Mouse (Mus musculus) midbrain, embryonic 16.5 days (tissue): ENCODE results near the gene Ugt1a5. TPM values are rescaled to one million over a fixed set of nuclear protein-coding genes. Genes with fewer than 3 reads are reported as not detected.
"Not testable (repeated sequence)": the region's sequence is repeated elsewhere in the genome, so short reads cannot be mapped to it uniquely, and the experiment has no call there.

Experiments used
- ATAC-seq: fragments of 200-750 bp; cut with Nextera tagmentation; 2 replicates; pipeline ENCODE4 v1.8.0; 2017; ENCODE audit warnings: moderate TSS enrichment
- H3K27ac ChIP-seq: fragments of 300-500 bp; sonication (generic); 2 replicates; pipeline ENCODE4 v1.5.1; 2014; ENCODE audit warnings: mild to moderate bottlenecking, low read length, mixed read lengths
- H3K27me3 ChIP-seq: fragments of 300-500 bp; sonication (generic); 2 replicates; pipeline ENCODE4 v1.6.1; 2014; ENCODE audit warnings: low read depth, low read length, mixed read lengths; ENCODE audit not compliant: control insufficient read depth, insufficient read depth
- H3K36me3 ChIP-seq: fragments of 300-500 bp; sonication (generic); 2 replicates; pipeline ENCODE4 v1.6.1; 2014; ENCODE audit warnings: mild to moderate bottlenecking, low read length, moderate library complexity, mixed read lengths; ENCODE audit not compliant: control insufficient read depth, insufficient read depth
- H3K4me1 ChIP-seq: fragments of 300-500 bp; sonication (generic); 2 replicates; pipeline ENCODE4 v1.6.1; 2014; ENCODE audit warnings: mild to moderate bottlenecking, low read length, mixed read lengths; ENCODE audit not compliant: control insufficient read depth, insufficient read depth
- H3K4me2 ChIP-seq: fragments of 300-500 bp; sonication (generic); 2 replicates; pipeline ENCODE4 v1.6.1; 2014; ENCODE audit warnings: mild to moderate bottlenecking, low read length, mixed read lengths
- H3K4me3 ChIP-seq: fragments of 300-500 bp; sonication (generic); 2 replicates; pipeline ENCODE4 v1.5.1; 2014; ENCODE audit warnings: low read depth, mild to moderate bottlenecking, low read length, moderate library complexity, mixed read lengths
- H3K9ac ChIP-seq: fragments of 300-500 bp; sonication (generic); 2 replicates; pipeline ENCODE4 v1.6.1; 2014; ENCODE audit warnings: low read depth, low read length, mixed read lengths
- H3K9me3 ChIP-seq: fragments of 300-500 bp; sonication (generic); replicated peaks from 2 replicates; pipeline ENCODE4 v1.6.1; 2014; ENCODE audit warnings: mild to moderate bottlenecking, low read length, mixed read lengths; ENCODE audit not compliant: control insufficient read depth, poor library complexity, severe bottlenecking
- WGBS: fragments of 180-500 bp; shearing (Covaris S2); extraction: QIAGEN DNeasy Blood & Tissue Kit; methylation state at CpG from one replicate; pipeline ENCODE4 v1.1.7; 2014; 5-methylcytosine and 5-hydroxymethylcytosine counted together
- polyA plus RNA-seq: library from polyadenylated mRNA; unstranded; fragments of >200 nt; fragmentation: Nextera tagmentation; extraction: Ambion mirVana; gene quantifications from 2 replicates; pipeline ENCODE4 v1.2.1, GENCODE M21; 2015

The Ugt1a5 gene
- polyA plus RNA-seq, 1 experiment from 2014 or later: not detected

GRCm38 (mm10) chr1:88217576-88217975 is 51.8 kb downstream of the Ugt1a5 start:
- 41% methylated on average over 3 of the region's 3 CpGs for WGBS
- no peak overlapping the region for H3K4me3 ChIP-seq
- peaks cover 52% of the 10 kb centered on the region for H3K9me3 ChIP-seq
- H3K36me3 ChIP-seq: no peaks in the 10 kb centered on the region
- H3K27ac ChIP-seq: no peak overlapping the region
- H3K4me2 ChIP-seq: no peak overlapping the region
- H3K4me1 ChIP-seq: no peaks in the 10 kb centered on the region
- no peak overlapping the region for H3K9ac ChIP-seq
- no peaks in the 10 kb centered on the region for H3K27me3 ChIP-seq
- no peak for ATAC-seq

DNA sequence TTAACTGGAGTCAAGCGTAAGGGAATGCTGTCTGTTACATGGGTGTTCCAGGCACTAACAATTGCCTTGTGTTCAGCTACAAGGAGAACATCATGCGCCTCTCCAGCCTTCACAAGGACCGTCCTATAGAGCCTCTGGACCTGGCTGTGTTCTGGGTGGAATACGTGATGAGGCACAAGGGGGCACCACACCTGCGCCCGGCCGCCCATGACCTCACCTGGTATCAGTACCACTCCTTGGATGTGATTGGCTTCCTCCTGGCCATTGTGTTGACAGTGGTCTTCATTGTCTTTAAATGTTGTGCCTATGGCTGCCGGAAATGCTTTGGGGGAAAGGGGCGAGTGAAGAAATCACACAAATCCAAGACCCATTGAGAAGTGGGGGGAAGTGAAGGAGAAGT is 52.2 kb downstream of the Ugt1a5 start:
- H3K27ac ChIP-seq: no peak overlapping the region
- no peaks in the 10 kb centered on the region for H3K27me3 ChIP-seq
- no peak for ATAC-seq
- no peaks in the 10 kb centered on the region for H3K4me1 ChIP-seq
- WGBS: 72% methylated on average over 9 of the region's 9 CpGs
- H3K9ac ChIP-seq: no peak overlapping the region
- H3K36me3 ChIP-seq: no peaks in the 10 kb centered on the region
- peaks cover 47% of the 10 kb centered on the region for H3K9me3 ChIP-seq
- no peak overlapping the region for H3K4me2 ChIP-seq
- no peak overlapping the region for H3K4me3 ChIP-seq

- 49% methylated on average over 4 of the region's 4 CpGs for WGBS
Measured at GRCm38 (mm10) chr1:88218591-88218990, 52.8 kb downstream of the Ugt1a5 start.

GRCm38 (mm10) chr1:88219054-88219453 is 53.2 kb downstream of the Ugt1a5 start:
- no peak for ATAC-seq
- H3K36me3 ChIP-seq: no peaks in the 10 kb centered on the region
- no peak overlapping the region for H3K27ac ChIP-seq
- H3K4me1 ChIP-seq: no peaks in the 10 kb centered on the region
- no peaks in the 10 kb centered on the region for H3K27me3 ChIP-seq
- no peak overlapping the region for H3K4me3 ChIP-seq
- peaks cover 37% of the 10 kb centered on the region for H3K9me3 ChIP-seq
- no peak overlapping the region for H3K4me2 ChIP-seq
- WGBS: 15% methylated on average over 1 of the region's 1 CpGs
- H3K9ac ChIP-seq: no peak overlapping the region

More at GRCm38 (mm10) chr1:88218591-88218990, 52.8 kb downstream of the Ugt1a5 start:
- Histone ChIP-seq H3K9me3 (peaks cover 42% of the 10 kb centered on the region), H3K4me3 (no peak overlapping the region), H3K4me1 (no peaks in the 10 kb centered on the region), H3K9ac (no peak overlapping the region), H3K27me3 (no peaks in the 10 kb centered on the region), H3K4me2 (no peak overlapping the region), H3K36me3 (no peaks in the 10 kb centered on the region), H3K27ac (no peak overlapping the region)
- ATAC-seq: no peak

DNA sequence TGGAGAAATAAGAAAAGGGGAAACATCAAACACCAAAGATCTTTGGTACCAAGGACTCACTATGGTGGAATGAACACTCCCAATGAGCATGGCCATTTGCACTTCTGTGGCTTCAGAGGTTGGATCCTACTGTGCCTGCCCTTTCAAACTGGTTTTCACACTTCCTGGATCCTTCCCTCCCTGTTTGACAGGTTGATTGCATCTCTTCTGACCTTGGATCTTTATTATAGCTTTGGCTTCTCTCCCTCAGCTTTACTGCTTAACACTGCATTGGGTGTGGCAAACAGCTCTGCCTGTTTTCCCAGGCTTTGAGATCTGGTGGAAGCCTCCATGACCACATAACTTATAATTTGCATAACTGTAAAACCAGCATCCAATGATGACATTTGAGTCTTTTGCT is 54.5 kb downstream of the Ugt1a5 start:
- no peak for ATAC-seq
- Histone ChIP-seq H3K36me3 (no peaks in the 10 kb centered on the region), H3K27ac (no peak overlapping the region), H3K4me1 (no peaks in the 10 kb centered on the region), H3K4me3 (no peak overlapping the region), H3K9me3 (peaks cover 27% of the 10 kb centered on the region), H3K4me2 (no peak overlapping the region), H3K27me3 (no peaks in the 10 kb centered on the region), H3K9ac (no peak overlapping the region)

DNA sequence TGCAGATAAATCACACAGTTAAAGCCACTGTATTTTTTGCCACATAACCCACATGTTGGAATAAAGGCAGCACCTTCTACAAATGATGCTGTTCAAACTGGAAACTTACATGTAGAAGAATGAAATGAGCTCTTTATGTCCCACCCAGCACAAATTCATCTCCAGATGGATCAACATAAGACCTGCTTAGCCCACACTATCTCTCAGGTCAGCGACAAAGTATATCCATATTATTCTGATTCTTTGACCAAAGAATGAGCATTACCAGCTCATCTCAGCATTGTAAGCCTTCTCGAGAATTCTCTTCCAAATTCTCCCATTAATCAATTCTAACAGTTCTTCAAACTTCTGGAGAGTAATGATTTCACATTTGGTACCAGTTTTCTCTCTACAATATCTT is 56.4 kb downstream of the Ugt1a5 start:
- H3K27me3 ChIP-seq: no peaks in the 10 kb centered on the region
- H3K4me1 ChIP-seq: no peaks in the 10 kb centered on the region
- H3K9ac ChIP-seq: no peak overlapping the region
- H3K4me3 ChIP-seq: no peak overlapping the region
- ATAC-seq: no peak
- WGBS: 50% methylated on average over 2 of the region's 2 CpGs
- no peak overlapping the region for H3K4me2 ChIP-seq
- H3K27ac ChIP-seq: no peak overlapping the region
- no peaks in the 10 kb centered on the region for H3K36me3 ChIP-seq
- H3K9me3 ChIP-seq: peaks cover 28% of the 10 kb centered on the region

GRCm38 (mm10) chr1:88223011-88223515 is 57.3 kb downstream of the Ugt1a5 start:
- not testable (repeated sequence) for H3K4me1 ChIP-seq, ATAC-seq, H3K36me3 ChIP-seq, H3K4me2 ChIP-seq, H3K4me3 ChIP-seq, H3K9ac ChIP-seq, H3K27ac ChIP-seq, H3K27me3 ChIP-seq
- H3K9me3 ChIP-seq: peaks cover 32% of the 10 kb centered on the region

DNA sequence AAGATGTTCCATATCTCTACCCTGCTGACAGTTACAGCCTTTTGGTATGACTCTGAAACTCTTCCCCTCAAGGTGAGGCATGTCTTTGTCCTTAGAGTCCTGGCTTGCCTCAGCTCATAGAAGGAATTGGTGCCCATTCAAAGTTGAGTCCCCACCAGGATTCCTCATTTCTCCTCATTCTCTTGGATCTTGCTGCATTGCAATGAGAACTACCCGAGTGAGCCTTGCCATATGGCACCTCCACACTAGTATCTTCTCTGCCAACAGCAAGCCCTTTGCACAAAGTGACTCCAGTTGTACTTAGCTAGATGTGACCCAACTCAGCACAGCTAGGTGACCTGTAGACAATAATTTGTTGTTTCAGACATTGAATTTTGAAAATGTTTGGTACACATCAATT is 57.8 kb downstream of the Ugt1a5 start:
- H3K4me3 ChIP-seq: no peak overlapping the region
- no peaks in the 10 kb centered on the region for H3K27me3 ChIP-seq
- no peaks in the 10 kb centered on the region for H3K4me1 ChIP-seq
- H3K4me2 ChIP-seq: no peak overlapping the region
- no peaks in the 10 kb centered on the region for H3K36me3 ChIP-seq
- ATAC-seq: no peak
- peaks cover 37% of the 10 kb centered on the region for H3K9me3 ChIP-seq
- 48% methylated on average over 1 of the region's 1 CpGs for WGBS
- H3K27ac ChIP-seq: no peak overlapping the region
- no peak overlapping the region for H3K9ac ChIP-seq

GRCm38 (mm10) chr1:88224029-88224776 is 58.4 kb downstream of the Ugt1a5 start:
- ATAC-seq: no peak
- Histone ChIP-seq H3K4me2 (no peak overlapping the region), H3K4me1 (no peaks in the 10 kb centered on the region), H3K4me3 (no peak overlapping the region), H3K9ac (no peak overlapping the region), H3K36me3 (no peaks in the 10 kb centered on the region), H3K27ac (no peak overlapping the region), H3K27me3 (no peaks in the 10 kb centered on the region), H3K9me3 (peaks cover 43% of the 10 kb centered on the region)
- WGBS: 71% methylated on average over 2 of the region's 2 CpGs
